Mouse (Mus musculus) gastrocnemius, postnatal 4 days (tissue): ENCODE data around the gene Ppp4r1. TPM values are rescaled to one million over a fixed set of nuclear protein-coding genes. Genes with fewer than 3 reads are reported as not detected.

Source experiments
- DNase-seq, 2 experiments: peaks; one replicate each; pipeline ENCODE4 v3.0.0; 2021 to 2022; ENCODE audit warnings: low spot score in 2 of 2, mixed read lengths in 2 of 2
- total RNA-seq, 2 experiments: library from RNA; stranded (reverse); gene quantifications; 2 replicates each; pipeline ENCODE4 v1.2.3; 2021

The Ppp4r1 gene
- total RNA-seq, 2 experiments from 2014 or later, result 52.3 to 57.5 TPM

- no peak for DNase-seq
Measured at GRCm38 (mm10) chr17:65886571-65886970, 104.2 kb downstream of the Ppp4r1 start.

- DNase-seq, result no peak
Measured at GRCm38 (mm10) chr17:65889476-65889875, 107.1 kb downstream of the Ppp4r1 start.

Other genes with a start within 250 kb of the Ppp4r1 start
- 1 to 10 TPM; 6.9 to 7.8 TPM for gene Tmem232, start 241.8 kb upstream of the Ppp4r1 start, total RNA-seq
- 100 to 1,000 TPM; 142 to 159 TPM for gene Vapa, start 169.0 kb upstream of the Ppp4r1 start, total RNA-seq
- gene Txndc2, start 140.4 kb upstream of the Ppp4r1 start, total RNA-seq, result under 1 TPM; 0.23 to 0.29 TPM
- 10 to 100 TPM; 38.2 to 40.8 TPM for gene Rab31, start 9.8 kb upstream of the Ppp4r1 start, total RNA-seq
- 10 to 100 TPM; 38.3 to 39.1 TPM for gene Ralbp1, start 103.2 kb downstream of the Ppp4r1 start, total RNA-seq
- 10 to 100 TPM; 38.6 to 45.8 TPM for gene Twsg1, start 168.7 kb downstream of the Ppp4r1 start, total RNA-seq